Mouse (Mus musculus) cerebellum, adult (tissue): ENCODE data around the gene Gnptg.

Experiments
- ATAC-seq: cut with Nextera tagmentation; 2 replicates; pipeline ENCODE4 v1.9.2; 2017; ENCODE audit warnings: mild to moderate bottlenecking, moderate library complexity, mixed read lengths; ENCODE audit not compliant: insufficient number of reproducible peaks, low FRiP score, low TSS enrichment

Gnptg gene

DNA sequence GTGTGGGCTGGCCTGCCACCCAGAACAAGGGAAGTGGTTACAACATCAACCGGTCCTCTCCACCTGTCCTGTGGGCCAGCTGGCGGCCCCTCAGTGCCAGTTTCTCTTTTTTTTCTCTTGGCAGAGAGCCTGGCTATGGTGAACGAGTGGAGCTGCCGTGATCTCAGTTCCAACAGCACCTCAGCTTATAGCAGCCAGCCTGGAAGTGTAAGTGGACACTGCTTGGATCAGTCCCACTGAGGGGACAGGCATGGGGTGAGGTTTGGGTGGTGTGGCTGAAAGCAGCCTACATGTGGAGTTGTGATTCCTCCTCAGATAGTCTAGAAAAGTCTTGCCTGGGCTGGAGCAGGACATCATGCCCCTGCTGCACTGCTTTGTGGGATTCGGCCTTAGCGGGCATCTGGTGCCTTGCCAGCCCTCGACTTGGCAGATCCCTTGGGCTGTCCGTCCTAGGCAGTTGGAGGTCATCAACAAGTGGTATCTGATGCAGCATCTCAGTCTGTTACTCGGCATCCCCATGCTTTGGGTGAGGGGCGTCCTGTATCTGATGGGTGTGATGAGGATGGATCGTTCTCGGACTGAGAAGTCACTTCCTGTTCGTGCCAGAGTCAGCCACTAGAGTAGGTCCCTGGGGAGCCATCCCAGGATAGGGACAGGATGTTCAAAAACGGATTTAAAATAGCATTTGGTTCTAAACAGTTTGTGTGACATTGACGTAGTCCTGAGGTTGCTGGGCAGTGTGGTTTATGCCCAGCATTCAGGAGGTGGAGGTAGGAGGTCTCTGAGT is 29.1 kb downstream of the Gnptg start:
- ATAC-seq, result peak; percentile 76; the same call in 1 of the 2 replicates

DNA sequence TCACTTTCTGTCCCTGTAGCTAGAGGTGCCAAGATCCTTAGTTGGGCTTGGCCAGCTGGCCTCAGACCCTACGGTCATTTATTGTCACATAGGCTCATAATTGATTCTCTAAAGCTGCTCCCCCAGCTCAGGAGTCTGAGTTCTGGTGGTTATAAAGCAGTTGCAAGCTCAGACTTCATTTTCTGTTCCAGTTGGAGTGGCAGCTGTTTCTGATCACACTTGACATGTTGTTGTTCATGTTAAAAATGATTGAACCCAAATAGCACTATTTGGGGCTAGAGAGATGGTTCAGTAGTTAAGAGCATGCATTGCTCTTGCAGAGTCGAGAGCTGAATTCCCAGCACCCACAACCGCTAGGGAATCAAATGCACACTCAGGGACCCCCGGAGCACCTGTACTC is 29.9 kb downstream of the Gnptg start:
- no peak for ATAC-seq

DNA sequence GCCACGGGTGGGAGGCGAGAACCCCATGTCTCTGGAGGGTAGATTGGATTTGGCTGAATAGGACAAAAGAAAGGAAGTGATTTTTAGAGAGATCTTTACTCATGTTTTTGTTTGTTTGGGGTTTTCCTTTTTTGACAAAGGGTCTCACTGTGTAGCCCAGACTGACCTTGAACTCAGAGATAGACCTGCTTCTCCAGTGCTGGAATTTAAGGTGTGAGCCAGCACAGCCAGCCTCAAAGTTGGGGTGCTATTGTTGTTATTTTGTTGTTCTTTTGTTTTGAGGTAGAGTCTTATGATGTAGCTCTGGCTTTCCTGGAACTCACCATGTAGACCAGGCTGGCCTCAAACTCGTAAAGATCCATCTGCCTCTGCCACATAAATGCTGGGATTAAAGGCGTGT is 37.5 kb downstream of the Gnptg start:
- ATAC-seq, result no peak

DNA sequence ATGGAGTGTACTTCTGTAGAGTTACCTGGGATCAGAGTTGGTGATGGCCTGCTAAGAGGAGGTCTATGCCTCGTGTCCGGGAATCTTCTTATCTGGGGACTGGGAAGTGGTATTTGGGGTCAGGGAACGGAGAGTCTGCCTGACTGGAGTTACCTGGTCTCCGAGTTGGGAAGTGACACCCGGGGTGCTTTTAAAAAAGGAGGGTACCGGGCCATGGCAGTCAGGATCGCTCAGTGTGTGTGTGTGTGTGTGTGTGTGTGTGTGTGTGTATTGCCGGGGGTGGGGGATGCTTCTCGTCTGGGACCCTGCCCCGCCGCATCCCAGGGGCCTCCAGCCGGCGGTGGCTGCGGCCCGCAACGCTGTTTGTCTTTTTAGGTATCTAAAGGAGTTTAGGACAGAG is 50.8 kb downstream of the Gnptg start:
- ATAC-seq, result no peak

DNA sequence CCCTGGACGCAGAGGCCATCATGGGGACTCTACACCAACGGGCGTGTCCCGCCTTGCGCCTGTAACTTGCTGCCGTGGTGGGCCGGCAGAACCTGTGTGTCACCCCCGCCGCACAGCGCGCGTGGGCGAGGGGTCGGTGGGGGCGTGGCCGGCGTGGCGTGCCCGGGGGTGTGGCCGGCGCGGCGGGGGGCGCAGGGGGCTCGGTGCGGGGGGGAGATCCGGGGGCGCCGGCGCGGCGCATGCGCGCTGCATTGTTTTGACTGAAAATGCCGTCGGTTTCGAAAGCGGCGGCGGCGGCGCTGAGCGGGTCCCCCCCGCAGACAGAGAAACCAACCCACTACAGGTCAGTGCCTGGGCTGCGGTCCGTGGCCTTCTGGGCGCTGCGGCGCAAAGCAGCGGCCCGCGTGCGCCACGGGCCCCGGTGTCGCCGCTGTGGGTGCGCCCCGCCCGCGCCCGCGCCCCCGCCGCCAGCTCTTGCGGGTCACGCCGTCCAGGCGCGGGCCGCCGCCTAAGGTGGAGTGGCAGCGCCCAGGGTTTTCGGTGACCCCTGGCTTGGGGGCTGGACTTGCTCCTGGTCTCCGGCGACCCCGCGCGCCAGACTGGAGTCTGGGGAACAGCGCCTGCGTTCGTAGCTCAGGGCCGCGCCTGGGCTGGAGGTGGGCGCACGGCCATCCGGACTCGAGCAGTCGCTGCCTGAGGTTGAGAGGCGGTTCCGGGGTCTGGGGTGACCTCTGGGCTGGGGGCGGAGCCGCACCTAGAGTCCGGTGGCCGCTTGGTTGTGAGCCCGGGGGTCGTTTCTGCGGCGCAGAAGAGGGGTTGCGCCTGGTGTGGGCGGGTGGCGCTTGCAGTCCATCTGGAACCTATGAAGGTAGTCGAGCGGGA is 51.5 kb downstream of the Gnptg start, which contains the start of gene Unkl:
Gene Unkl (plus strand): TSS at position 248 of the 882 bp plus-strand sequence.
- ATAC-seq, result no peak

DNA sequence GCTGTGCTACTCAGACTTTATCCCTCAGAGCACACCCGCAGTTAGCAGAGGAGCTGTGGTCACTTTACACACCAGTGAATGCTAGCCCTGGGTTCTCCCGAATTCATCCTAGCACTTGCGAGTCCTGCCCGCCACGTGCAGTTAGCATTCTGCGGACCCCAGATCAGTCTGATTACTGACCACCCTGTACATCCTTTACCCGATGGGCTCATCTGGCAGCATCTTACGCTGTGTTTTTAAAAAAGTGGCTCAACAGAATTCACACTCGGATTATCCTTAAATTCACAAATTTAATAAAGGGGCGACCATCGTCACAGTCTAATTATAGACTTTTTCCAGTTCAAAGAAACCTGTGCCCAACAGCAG is 52.2 kb downstream of the Gnptg start:
- ATAC-seq, result no peak

DNA sequence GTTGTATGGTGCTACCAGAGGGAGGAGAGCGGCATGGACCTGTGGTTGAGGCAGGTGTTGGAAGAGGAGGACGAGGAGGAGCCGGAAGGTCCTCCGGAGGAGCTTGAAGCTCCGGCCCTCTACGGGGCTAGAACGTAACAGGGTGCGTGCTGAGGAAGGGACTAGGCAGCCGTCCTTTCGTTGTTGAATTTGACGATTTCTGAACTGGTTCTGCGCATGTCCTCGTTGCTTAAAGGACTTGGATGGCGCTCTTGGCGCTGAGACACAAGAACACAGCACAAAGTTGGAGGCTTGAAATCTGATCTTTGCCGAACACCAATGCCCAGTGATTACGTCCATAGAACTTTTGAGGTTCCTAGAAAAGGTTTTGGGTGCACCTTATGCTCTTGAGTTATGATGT is 55.0 kb downstream of the Gnptg start:
- ATAC-seq, result no peak

DNA sequence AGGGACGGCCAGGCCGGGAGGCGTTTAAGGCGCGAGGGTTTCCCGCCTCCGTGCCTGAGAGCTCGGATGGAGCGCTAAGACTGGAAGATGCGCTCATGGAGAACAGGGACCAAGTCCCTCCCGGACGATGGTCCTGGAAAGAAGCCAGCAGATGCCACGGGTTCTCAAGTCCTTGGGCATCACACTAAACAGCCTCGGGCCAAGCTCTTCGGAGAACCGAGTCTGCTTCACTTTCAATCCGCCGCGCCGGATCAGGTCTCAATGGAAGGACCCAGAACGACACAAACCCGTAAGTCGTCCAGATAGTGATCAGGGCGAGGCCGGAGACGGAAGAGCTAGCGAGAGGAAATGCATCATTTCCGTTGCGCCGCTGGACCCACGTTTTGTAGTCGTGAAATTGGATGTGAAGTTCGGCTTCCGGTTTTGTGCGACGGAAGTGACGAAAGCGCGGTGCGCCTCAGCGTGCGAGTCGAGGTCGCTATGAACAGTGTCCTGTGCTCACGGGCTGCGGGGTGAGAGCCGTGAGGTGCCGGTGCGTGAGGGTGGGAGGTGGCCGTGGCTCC is 55.7 kb downstream of the Gnptg start, which contains the start of gene BC003965:
Gene BC003965 (plus strand): TSS at position 426 of the 563 bp plus-strand sequence.
- peak; percentile 82; the same call in 1 of the 2 replicates for ATAC-seq
